ENCODE assay signal across 10 mouse cellular contexts in genomic region chr9:40479333-40479732, GRCm38 (mm10). TPM values are rescaled to one million over a fixed set of nuclear protein-coding genes. Genes with fewer than 3 reads are reported as not detected.
DNase-seq lines count a peak whose midpoint lies in the region; TF ChIP-seq lines count a peak whose summit lies in the region.
"Had no signal": no experiment of that assay in that cellular context is flagged by ENCODE, and none has a peak within 500 bp of the region (broad histone marks: within the 10 kb centered on the region; RNA-seq: fewer than 3 reads in every experiment).

No protein-coding gene starts in this region.

- no peak overlapping the region for H3K4me3 ChIP-seq in layer of hippocampus, adult 2 months
- H3K4me3 ChIP-seq in embryonic fibroblast, embryonic 13.5 days (ENCODE audit: insufficient read depth, low read length) = no peak overlapping the region
- H3K4me3 ChIP-seq: embryonic facial prominence, embryonic 12.5 days; liver, embryonic 15.5 days had no signal

- peak; percentile 76 for TF ChIP-seq CTCF in layer of hippocampus, adult 2 months (conservative IDR thresholded peaks at IDR 0.05)
- peak; percentile 28; the same call in 1 of the 2 replicates for TF ChIP-seq CTCF in embryonic fibroblast, embryonic 13.5 days (IDR thresholded peaks at IDR 0.05; ENCODE audit: borderline replicate concordance, insufficient read depth, low read length)

- TF ChIP-seq POLR2A in embryonic fibroblast, embryonic 13.5 days (IDR thresholded peaks at IDR 0.05; ENCODE audit: low read depth, low read length) = no peak

- no peak overlapping the region for H3K27ac ChIP-seq in layer of hippocampus, adult 2 months
- no peak overlapping the region for H3K27ac ChIP-seq in embryonic fibroblast, embryonic 13.5 days (ENCODE audit: insufficient read depth, low read length)
- H3K27ac ChIP-seq: embryonic facial prominence, embryonic 12.5 days; liver, embryonic 15.5 days had no signal

- DNase-seq in layer of hippocampus, adult 2 months (ENCODE audit: low spot score in 2 of 2) = no peak
- DNase-seq in layer of hippocampus, postnatal 14 days (ENCODE audit: low spot score in 2 of 2) = no peak
- peak; percentile 9 for DNase-seq in NIH3T3 (ENCODE audit: low read depth)
- DNase-seq in kidney, adult 8-10 months = peak; percentile 52 to 82
- DNase-seq in mesoderm, embryonic 11.5 days (ENCODE audit: low read depth, low spot score) = peak; percentile 47
- peak; percentile 62 to 69 for DNase-seq in thymus, postnatal 36 days
- DNase-seq in layer of hippocampus, adult 8-10 months (ENCODE audit: low spot score in 2 of 2) = no peak

- H3K4me1 ChIP-seq in embryonic fibroblast, embryonic 13.5 days (ENCODE audit: control insufficient read depth, insufficient read depth, low read length) = no peaks in the 10 kb centered on the region
- H3K4me1 ChIP-seq: embryonic facial prominence, embryonic 12.5 days; liver, embryonic 15.5 days had no signal

RNA-seq across cellular contexts. Expression of gene Gramd1b, which starts 51.9 kb away (rescaled TPM):
- total RNA-seq in layer of hippocampus, adult 2 months (2021) = 100 to 1,000 TPM; 158 to 164 TPM
- total RNA-seq in layer of hippocampus, postnatal 14 days (2021) = 100 to 1,000 TPM; 147 to 167 TPM
- polyA plus RNA-seq in embryonic fibroblast, embryonic 13.5 days (2011; ENCODE audit: insufficient read length, low read depth, missing spikeins) = 6.6 and 14.3 TPM in 2 replicates
- 100 to 1,000 TPM; 134 to 191 (median 158) TPM for total RNA-seq in layer of hippocampus, adult 8-10 months (2022)

Comparison
In these comparisons a context has a peak if more than half of its experiments do, and no peak if none do; other contexts are left out.
1. DNase-seq: peak in NIH3T3 (single experiment), kidney, adult 8-10 months (2 of 2), mesoderm, embryonic 11.5 days (single experiment) and thymus, postnatal 36 days (2 of 2); none in layer of hippocampus, adult 2 months (0 of 2), layer of hippocampus, postnatal 14 days (0 of 2) and layer of hippocampus, adult 8-10 months (0 of 2).